Mouse (Mus musculus): Measurements from ENCODE around the gene Parvb. TPM values are rescaled to one million over a fixed set of nuclear protein-coding genes. Genes with fewer than 3 reads are reported as not detected.

Gene Parvb
- under 1 TPM; 0.15 to 0.17 TPM for total RNA-seq (2023)

DNA sequence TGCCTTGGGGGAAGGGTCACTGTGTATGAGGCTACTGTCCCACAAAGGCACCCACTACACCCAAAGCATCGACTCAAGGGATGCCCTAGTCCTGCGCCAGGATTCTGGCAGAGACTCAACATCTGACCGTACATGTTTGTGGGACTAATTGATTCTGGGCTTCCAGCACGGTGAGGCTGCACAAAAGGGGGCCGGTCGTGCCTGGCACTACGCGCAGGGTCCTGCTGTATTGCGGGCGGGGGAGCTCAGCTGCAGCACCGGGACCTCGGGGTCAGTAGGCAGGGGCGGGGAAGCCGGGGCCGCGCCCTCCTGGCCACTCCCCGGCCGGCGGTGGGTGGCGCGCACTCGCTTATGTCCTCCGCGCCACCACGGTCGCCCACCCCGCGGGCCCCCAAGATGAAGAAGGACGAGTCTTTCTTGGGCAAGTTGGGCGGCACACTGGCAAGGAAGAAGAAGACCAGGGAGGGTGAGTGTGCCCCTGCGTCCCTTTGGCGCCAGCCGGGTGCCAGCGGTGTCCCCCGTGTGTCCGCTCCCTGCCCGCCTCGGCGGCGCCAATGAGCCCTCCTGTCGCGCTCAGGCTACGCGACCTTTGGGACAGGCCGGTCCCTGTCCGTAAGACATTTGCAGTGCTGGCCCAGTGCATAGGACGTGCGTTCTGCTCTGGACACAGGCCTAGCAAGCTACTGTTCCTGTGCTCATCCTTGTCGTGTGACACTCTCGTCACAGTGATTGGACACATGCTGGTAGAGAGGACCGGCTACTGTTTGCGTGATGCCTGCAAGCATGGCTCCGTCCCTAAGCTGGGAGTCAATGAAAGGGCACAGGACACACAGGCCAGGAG, at the start of gene Parvb:
Parvb (plus strand) TSS at position 323 of the 841 bp plus-strand sequence.

GRCm38 (mm10) chr15:84192058-84192791, 39.6 kb upstream of the Parvb start, which contains the start of gene Samm50:
TSS of gene Samm50 (plus strand) at chr15:84192241.

GRCm38 (mm10) chr15:84323966-84324869, 92.4 kb downstream of the Parvb start, which contains the start of gene Parvg:
TSS of gene Parvg (plus strand) at chr15:84324026.

Other genes starting within 250 kb of the Parvb start
- not detected for gene Efcab6, start 166.7 kb upstream of the Parvb start, total RNA-seq (2023)
- not detected for gene Sult4a1, start 126.3 kb upstream of the Parvb start, total RNA-seq (2023)
- gene Pnpla5, start 108.9 kb upstream of the Parvb start, total RNA-seq (2023): not detected
- gene Pnpla3, start 64.2 kb upstream of the Parvb start, total RNA-seq (2023): not detected
- 10 to 100 TPM; 80.0 to 80.1 TPM for gene Samm50, start 39.8 kb upstream of the Parvb start, total RNA-seq (2023)
- gene Parvg, start 92.0 kb downstream of the Parvb start, total RNA-seq (2023): 100 to 1,000 TPM; 101 to 108 TPM
- gene Shisal1, start 215.1 kb downstream of the Parvb start, total RNA-seq (2023): not detected

All from B cell, adult 67 days (primary cell).